Mouse (Mus musculus): ENCODE data around the gene Olfr199.
"Not testable (repeated sequence)": the region's sequence is repeated elsewhere in the genome, so short reads cannot be mapped to it uniquely, and the experiment has no call there.

Gene Olfr199

DNA sequence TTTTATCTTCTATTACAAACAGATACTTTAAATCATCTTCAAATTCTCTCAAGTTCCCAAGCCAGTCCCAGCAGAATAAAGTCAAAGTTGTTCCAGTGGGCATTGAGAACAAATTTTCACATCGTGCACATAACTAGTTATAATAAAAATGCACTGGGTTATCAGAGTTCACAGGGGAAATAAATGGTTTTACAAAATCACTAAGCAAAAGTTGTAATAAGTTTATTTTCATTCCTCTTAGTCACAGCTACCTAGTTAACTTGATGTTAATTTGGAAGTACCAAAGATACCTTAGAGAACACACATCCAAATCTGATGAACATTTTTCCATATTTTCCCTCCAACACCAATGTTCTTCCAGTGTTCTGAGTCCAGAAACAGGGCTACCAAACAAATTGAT is at the start of gene Olfr199:
Olfr199 (minus strand) TSS at position 101 of the 400 bp plus-strand sequence.
- DNase-seq = not testable (repeated sequence)

DNA sequence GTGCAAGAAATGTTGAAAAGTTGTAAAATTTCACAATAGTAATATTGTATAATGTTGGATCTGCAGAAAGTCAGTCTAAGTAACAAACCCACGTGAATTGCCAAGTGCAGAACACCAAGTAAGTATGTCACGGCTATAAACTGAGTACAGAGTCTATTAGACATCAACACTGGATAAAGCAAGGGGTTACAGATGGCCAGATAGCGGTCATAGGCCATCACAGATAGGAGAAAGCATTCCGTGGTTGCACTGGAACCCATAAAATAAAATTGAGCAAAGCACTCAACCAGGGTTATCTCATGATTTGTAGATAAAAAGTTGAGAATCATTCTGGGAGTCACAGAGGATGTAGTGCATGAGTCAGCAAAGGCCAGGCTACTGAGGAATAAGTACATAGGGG is 49.5 kb upstream of the Olfr199 start:
- not testable (repeated sequence) for DNase-seq

- DNase-seq = no peak
Observed at GRCm38 (mm10) chr16:59249684-59250083, 30.1 kb upstream of the Olfr199 start.

GRCm38 (mm10) chr16:59217861-59218260 is 1.7 kb downstream of the Olfr199 start:
- not testable (repeated sequence) for DNase-seq

DNA sequence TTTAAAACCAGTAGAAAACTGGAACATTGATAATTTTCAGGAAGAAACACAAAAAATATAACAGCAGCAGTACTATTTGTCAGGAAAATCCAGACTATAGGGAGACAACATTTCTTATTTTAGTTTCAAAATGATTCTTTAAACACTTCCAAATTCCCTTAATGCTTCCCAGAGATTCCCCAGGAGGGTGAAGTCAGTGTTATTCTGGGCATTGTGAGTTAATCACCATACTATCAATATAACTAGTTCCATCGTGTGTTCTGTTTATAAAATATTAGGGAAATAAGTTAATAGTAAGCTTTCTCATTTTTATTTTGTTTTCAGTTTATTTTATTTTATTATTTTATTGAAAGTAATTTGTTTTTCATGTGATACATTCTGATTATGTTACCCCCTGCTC is 16.1 kb downstream of the Olfr199 start, which contains the start of gene Olfr198:
Olfr198 (minus strand) TSS at position 101 of the 400 bp plus-strand sequence.
- DNase-seq = not testable (repeated sequence)

GRCm38 (mm10) chr16:59170354-59170753 is 49.2 kb downstream of the Olfr199 start, which contains the start of gene Olfr196:
TSS of gene Olfr196 (minus strand) at chr16:59170454.
- DNase-seq = no peak
